Mouse (Mus musculus) C2C12 (cell line): ENCODE measurements at regions not wholly inside any gene's neighbourhood (a gene's known extent, or its start where the extent isn't known, plus 50 kb on each side); places are given as distances from the start of the nearest gene placed in this dataset.

ENCODE experiments used
- CEBPB ChIP-seq: IDR thresholded peaks from one replicate; pipeline ENCODE4 v1.6.1; 2011; ENCODE audit warnings: low read depth, mild to moderate bottlenecking, control low read depth, moderate library complexity
- CTCF ChIP-seq: IDR thresholded peaks from one replicate; pipeline ENCODE4 v1.5.1; 2011; ENCODE audit not compliant: control insufficient read depth, insufficient read depth, insufficient read length
- MAX ChIP-seq: IDR thresholded peaks from one replicate; pipeline ENCODE4 v1.6.1; 2011; ENCODE audit warnings: mild to moderate bottlenecking, control low read depth
- USF1 ChIP-seq: IDR thresholded peaks from one replicate; pipeline ENCODE4 v1.6.1; 2011; ENCODE audit warnings: low read depth, mild to moderate bottlenecking, control low read depth, moderate library complexity

DNA sequence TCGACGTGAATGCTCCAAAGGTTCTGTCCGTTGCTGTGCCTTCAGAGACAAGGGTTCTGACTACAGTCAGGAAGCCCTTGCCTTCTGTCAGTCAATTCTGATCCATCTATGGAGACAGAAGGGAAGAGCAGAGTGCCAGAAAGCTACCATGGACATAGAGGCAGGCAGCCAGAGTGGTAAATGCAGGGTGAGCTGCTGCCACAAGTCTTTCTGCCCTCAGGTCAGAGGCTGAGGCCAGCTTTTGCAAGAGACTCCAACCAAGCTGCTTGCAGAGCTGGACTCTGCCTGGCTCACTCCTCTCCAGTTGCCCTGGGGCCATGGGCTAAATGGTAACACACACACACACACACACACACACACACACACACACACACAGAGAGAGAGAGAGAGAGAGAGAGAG lies 201.6 kb downstream of the H2al1j start:
- no peak for TF ChIP-seq CTCF
- TF ChIP-seq MAX: no peak
- TF ChIP-seq USF1: no peak
- no peak for TF ChIP-seq CEBPB
